Mouse (Mus musculus) urinary bladder, postnatal 10 days (tissue): ENCODE data around the gene Tecpr2.

Experiments used
- DNase-seq: peaks from one replicate; pipeline ENCODE4 v3.0.0; 2022; ENCODE audit warnings: low spot score

The Tecpr2 gene

GRCm38 (mm10) chr12:111007134-111008103 lies 118.4 kb downstream of the Tecpr2 start:
- DNase-seq = no peak

DNA sequence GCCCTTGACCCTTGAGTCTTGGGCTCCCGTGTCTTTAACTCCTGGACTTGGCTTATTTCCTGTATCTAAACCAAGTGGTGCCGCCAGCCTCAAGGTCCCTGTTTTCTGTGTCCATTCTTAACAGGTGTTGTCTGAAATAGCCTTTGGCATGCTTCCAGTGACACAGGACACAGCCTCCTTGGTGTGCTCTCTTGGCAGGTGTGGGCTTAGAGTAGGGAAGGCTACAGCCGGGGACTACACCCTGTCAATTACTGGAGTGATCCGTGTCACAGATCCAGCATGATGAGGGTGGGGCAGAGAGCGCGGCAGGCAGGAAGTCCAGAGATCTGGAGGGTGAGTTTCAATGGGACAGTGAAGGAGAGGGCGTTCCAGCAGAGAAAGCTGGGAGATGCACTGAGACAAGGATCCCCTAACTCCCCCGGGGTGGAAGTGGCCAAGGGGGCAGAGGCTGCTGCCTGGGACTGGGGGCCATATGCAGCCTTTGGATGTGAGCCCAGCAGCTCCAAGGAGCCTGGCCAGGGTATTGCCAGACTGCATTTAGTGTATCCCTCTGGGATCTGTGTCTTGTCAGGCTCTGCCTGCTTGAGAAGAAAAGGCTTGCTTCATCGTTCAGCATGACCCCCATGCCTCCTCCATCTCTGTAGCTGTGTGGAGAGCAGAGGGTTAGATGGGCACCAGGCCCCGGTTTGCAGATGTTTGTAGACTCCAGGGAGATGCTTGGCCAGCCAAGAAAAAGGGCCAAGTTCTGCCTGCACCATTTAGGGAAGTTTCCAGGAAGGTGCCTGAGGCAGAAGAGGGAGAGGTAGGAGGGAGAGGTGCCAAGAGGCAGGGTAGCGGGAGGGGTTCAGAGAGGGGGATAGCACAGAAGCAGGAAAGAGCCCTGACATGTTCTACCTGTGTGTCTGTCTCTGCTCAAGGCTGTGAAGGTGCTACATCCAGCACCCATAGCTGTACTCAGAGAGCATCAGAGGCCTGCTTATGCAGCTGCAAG lies 119.7 kb downstream of the Tecpr2 start:
- no peak for DNase-seq

DNA sequence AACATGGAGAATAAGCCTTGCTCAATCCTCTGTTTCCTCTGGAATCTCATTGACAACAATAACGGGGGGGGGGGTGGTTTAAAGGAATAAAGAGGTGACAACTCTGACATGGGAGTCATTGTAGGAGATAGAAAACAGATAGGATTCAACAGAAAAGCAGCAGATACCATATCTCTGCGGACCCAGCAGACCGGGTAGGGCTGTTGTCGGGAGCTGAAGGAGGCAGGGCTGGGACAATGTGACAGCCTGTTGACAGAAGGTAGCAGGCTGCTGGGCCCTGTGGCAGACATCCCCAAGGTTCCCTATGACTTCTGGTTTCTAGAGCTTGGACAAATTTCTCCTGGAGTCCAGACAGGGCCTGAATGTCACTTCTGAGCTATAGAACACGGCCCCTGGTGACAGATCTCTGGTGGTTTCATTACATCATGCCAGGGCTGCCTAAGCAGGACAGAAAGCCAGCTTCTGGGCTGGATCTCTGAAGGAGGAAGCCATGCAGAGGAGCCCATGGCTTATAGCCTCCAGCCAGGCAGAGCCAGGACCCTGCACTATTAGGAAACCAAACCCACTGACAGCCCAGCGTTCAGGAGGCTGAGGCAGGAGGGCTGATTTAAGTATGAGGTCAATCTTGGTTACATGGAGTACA lies 120.7 kb downstream of the Tecpr2 start:
- no peak for DNase-seq

GRCm38 (mm10) chr12:111016807-111017206 lies 127.7 kb downstream of the Tecpr2 start:
- DNase-seq = no peak

DNA sequence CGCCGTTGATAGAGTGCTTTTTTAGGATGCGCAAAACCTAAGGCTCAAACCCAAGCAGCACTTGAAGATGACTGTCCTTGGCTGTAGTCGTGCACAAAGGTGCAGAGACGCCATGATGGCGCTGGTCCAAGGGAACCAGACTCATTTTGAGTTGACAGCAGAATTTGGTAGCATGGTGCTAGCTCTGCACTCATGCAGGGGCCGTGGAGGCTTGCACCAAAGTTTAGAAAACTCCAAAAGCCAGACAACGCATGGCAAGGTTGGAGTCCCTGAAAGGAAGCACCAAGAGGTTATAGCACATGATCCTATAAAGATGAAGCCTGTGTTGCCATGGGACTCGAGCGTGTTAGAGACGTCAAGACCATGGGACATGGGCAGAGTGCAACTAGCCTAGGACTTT lies 129.0 kb downstream of the Tecpr2 start:
- DNase-seq = no peak

GRCm38 (mm10) chr12:111019086-111019485 lies 130.0 kb downstream of the Tecpr2 start:
- DNase-seq = no peak

DNA sequence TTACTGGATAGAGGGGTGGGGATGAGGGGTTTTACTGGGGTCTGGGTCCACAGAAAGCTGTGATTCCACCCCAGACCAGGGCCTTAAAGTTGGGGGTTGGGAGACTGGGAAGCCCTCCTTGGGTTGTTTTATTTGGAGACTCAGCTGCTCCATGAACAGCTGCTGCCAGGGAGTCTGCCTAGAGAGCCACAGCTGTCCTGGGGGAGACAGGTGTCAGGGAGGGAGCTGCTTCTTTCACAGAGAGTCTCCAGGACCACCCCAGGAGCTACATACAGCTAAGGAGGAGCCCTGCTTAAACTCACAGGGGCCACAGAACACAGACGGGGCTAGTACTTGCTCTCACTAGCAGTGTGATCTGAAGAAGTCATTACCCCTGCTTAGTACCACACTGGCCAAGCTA lies 132.1 kb downstream of the Tecpr2 start:
- DNase-seq = no peak

- DNase-seq = no peak
Measured at GRCm38 (mm10) chr12:111021577-111021976, 132.5 kb downstream of the Tecpr2 start.
